Mouse (Mus musculus): Measurements from ENCODE around the gene Thra.

- TF ChIP-seq POLR2A (IDR thresholded peaks at IDR 0.05; ENCODE audit: insufficient read depth, low read depth, low read length) (no peak), CTCF (IDR thresholded peaks at IDR 0.05) (no peak), EP300 (IDR thresholded peaks at IDR 0.05; ENCODE audit: insufficient read depth, low read depth, low read length) (no peak)
These were observed 64.2 kb downstream of the Thra start, which contains the start of gene Casc3 for GRCm38 (mm10) chr11:98804605-98805004.
